Mouse (Mus musculus) small intestine, adult 2 months (tissue): ENCODE measurements at regions not wholly inside any gene's neighbourhood (a gene's known extent, or its start where the extent isn't known, plus 50 kb on each side); places are given as distances from the start of the nearest gene placed in this dataset.

ENCODE experiments used
- CTCF ChIP-seq: fragments of 200-500 bp; IDR thresholded peaks from 2 replicates; pipeline ENCODE4 v1.5.1; 2012; ENCODE audit warnings: low read depth, mild to moderate bottlenecking, control low read depth, inconsistent platforms, low read length, moderate library complexity, mixed read lengths; ENCODE audit not compliant: insufficient replicate concordance, insufficient read length; ENCODE audit errors: extremely low read depth
- POLR2A ChIP-seq: fragments of 200-500 bp; IDR thresholded peaks from 2 replicates; pipeline ENCODE4 v1.6.1; 2012; ENCODE audit warnings: low read depth, mild to moderate bottlenecking, control low read depth, inconsistent platforms, low read length, moderate library complexity

- TF ChIP-seq CTCF = no peak
- no peak for TF ChIP-seq POLR2A
These were observed 55.9 kb downstream of the Tmem121 start for GRCm38 (mm10) chr12:113241373-113242193.
